8 mouse cellular contexts compared by ENCODE assay signal in genomic region chr5:100845848-100846598, GRCm38 (mm10). TPM values are rescaled to one million over a fixed set of nuclear protein-coding genes. Genes with fewer than 3 reads are reported as not detected.
DNase-seq lines count a peak whose midpoint lies in the region; ATAC-seq lines count a peak whose summit lies in the region.

No protein-coding gene starts in this region.

- DNase-seq in R1 (ENCODE audit: low read depth, low spot score) = peak; percentile 77
- peak; percentile 67 to 71 for DNase-seq in cerebellum, postnatal 25 days
- DNase-seq in gastrocnemius, postnatal 10 days = peak; percentile 67
- peak; percentile 76 for DNase-seq in induced T-regulatory cell, adult 2 months (ENCODE audit: low read depth)
- peak; percentile 42 to 57 for DNase-seq in left cerebral cortex, postnatal 25 days (ENCODE audit: low spot score in 2 of 2)
- peak; percentile 33 for DNase-seq in right cerebral cortex, postnatal 14 days
- peak; percentile 78 for DNase-seq in urinary bladder, postnatal 25 days (ENCODE audit: low spot score)

- intact Hi-C loops in left cerebral cortex, postnatal 25 days (cut with DNase I) = loop anchor here (10.0 kb wide), 1 partner anchor 819 kb away; the partner anchor contains the start of gene Nkx6-1

- peak; percentile 89 for ATAC-seq in megakaryocyte-erythroid progenitor cell, adult 5-6 weeks (replicated peaks; ENCODE audit: low FRiP score, low TSS enrichment, poor library complexity, severe bottlenecking)

RNA-seq across cellular contexts. Expression of gene Gpat3, which starts 0.5 kb away (rescaled TPM):
- 1 to 10 TPM; 2.8 to 4.8 TPM for total RNA-seq in gastrocnemius, postnatal 10 days (2021)
- total RNA-seq in left cerebral cortex, postnatal 25 days (2021) = 1 to 10 TPM; 3.3 to 3.7 TPM
- 0.45 and 2.6 TPM in 2 replicates for total RNA-seq in megakaryocyte-erythroid progenitor cell, adult 5-6 weeks (2014; fragmentation: Nextera tagmentation)
- total RNA-seq in megakaryocyte-erythroid progenitor cell, adult 5-6 weeks (2017) = 0.65 TPM in 1 of 2 replicates, not detected in the other

RNA-seq across cellular contexts. Expression of gene Abraxas1, which starts 25.3 kb away (rescaled TPM):
- 1 to 10 TPM; 7.2 to 8.4 TPM for total RNA-seq in gastrocnemius, postnatal 10 days (2021)
- 1 to 10 TPM; 5.8 to 6.2 TPM for total RNA-seq in left cerebral cortex, postnatal 25 days (2021)
- total RNA-seq in megakaryocyte-erythroid progenitor cell, adult 5-6 weeks (2014; fragmentation: Nextera tagmentation) = 38.0 and 45.0 TPM in 2 replicates
- 46.8 and 81.4 TPM in 2 replicates for total RNA-seq in megakaryocyte-erythroid progenitor cell, adult 5-6 weeks (2017)

RNA-seq across cellular contexts. Expression of gene Mrps18c, which starts 47.6 kb away (rescaled TPM):
- total RNA-seq in gastrocnemius, postnatal 10 days (2021) = 10 to 100 TPM; 68.3 to 83.5 TPM
- total RNA-seq in left cerebral cortex, postnatal 25 days (2021) = 10 to 100 TPM; 55.0 to 64.3 TPM
- 141 TPM in 2 replicates for total RNA-seq in megakaryocyte-erythroid progenitor cell, adult 5-6 weeks (2014; fragmentation: Nextera tagmentation)
- 145 and 253 TPM in 2 replicates for total RNA-seq in megakaryocyte-erythroid progenitor cell, adult 5-6 weeks (2017)

RNA-seq across cellular contexts. Expression of gene Helq, which starts 47.6 kb away (rescaled TPM):
- total RNA-seq in gastrocnemius, postnatal 10 days (2021) = 1 to 10 TPM; 4.5 to 6.0 TPM
- total RNA-seq in left cerebral cortex, postnatal 25 days (2021) = 10 to 100 TPM; 10.7 to 19.9 TPM
- 48.5 and 68.4 TPM in 2 replicates for total RNA-seq in megakaryocyte-erythroid progenitor cell, adult 5-6 weeks (2014; fragmentation: Nextera tagmentation)
- 31.2 and 39.6 TPM in 2 replicates for total RNA-seq in megakaryocyte-erythroid progenitor cell, adult 5-6 weeks (2017)

Comparison
In these comparisons a context has a peak if more than half of its experiments do, and no peak if none do; other contexts are left out.
1. Peak in every context shown above with its lines: DNase-seq and ATAC-seq.
2. RNA of gene Abraxas1, which starts 25.3 kb away (total RNA-seq): 38.0 to 81.4 TPM in megakaryocyte-erythroid progenitor cell, adult 5-6 weeks; 7.2 to 8.4 TPM in gastrocnemius, postnatal 10 days and 5.8 to 6.2 TPM in left cerebral cortex, postnatal 25 days; every median in the first group is over 4 times any median in the second.